Mouse (Mus musculus) stomach, postnatal 0 days (tissue): ENCODE measurements around the gene Ier5.

Experiments
- CTCF ChIP-seq: IDR thresholded peaks from 2 replicates; pipeline ENCODE4 v1.5.1; 2016; ENCODE audit warnings: antibody characterized with exemption, low read depth, mild to moderate bottlenecking, moderate library complexity
- EP300 ChIP-seq: optimal IDR thresholded peaks from 2 replicates; pipeline ENCODE3; 2016; ENCODE audit warnings: antibody characterized with exemption

DNA sequence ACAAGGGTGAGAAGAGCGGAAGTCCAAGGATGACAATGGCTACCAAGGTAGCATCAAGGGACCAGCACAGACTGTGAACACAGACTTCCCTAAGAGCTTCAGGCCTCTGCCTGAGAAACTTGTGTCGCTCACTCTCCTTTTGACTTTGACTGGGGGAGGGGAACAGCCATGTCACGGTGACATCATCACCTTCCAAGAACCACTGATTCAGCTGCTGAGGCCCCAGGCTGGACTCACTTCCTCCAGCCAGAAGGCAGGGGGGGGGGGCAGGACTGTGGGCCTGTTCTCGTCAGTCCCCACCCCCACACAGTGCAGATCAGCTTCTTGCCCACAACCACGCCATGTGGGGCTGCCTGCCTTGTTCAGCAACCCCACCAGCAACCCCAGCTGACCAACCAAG, 49.3 kb downstream of the Ier5 start:
- TF ChIP-seq CTCF (no peak), EP300 (no peak)
